In genomic region chr2:52424747-52425522, GRCm38 (mm10) we compare ENCODE assay signal across 8 mouse cellular contexts. TPM values are rescaled to one million over a fixed set of nuclear protein-coding genes. Genes with fewer than 3 reads are reported as not detected.
DNase-seq lines count a peak whose midpoint lies in the region; ATAC-seq lines count a peak whose summit lies in the region.

Gene Arl5a (minus strand): TSS chr2:52424901.

- under 1% methylated on average over 57 of the region's 57 CpGs for WGBS in heart, embryonic 14.5 days
- WGBS in liver, embryonic 13.5 days (ENCODE audit: insufficient replicate concordance) = under 1% methylated on average over 54 of the region's 57 CpGs
- under 1% methylated on average over 55 of the region's 57 CpGs for WGBS in stomach, embryonic 16.5 days

- H3K4me3 ChIP-seq in brown adipose tissue, adult 24 weeks (ENCODE audit: insufficient read depth, low read depth, low read length) = peak within 1 kb of the TSS; percentile 88
- H3K4me3 ChIP-seq in heart, embryonic 14.5 days (ENCODE audit: control insufficient read depth in 1 of 2, insufficient read depth in 1 of 2, low read depth in 1 of 2, low read length in 2 of 2) = peak within 1 kb of the TSS; percentile 97 to 100
- H3K4me3 ChIP-seq in liver, embryonic 13.5 days (replicated peaks) = peak within 1 kb of the TSS; percentile 96
- peak within 1 kb of the TSS; percentile 94 for H3K4me3 ChIP-seq in stomach, embryonic 16.5 days (replicated peaks; ENCODE audit: low read length)

- H3K27ac ChIP-seq in brown adipose tissue, adult 24 weeks (replicated peaks; ENCODE audit: low read depth, low read length) = peak within 1 kb of the TSS; percentile 78
- H3K27ac ChIP-seq in heart, embryonic 14.5 days (replicated peaks in 1 of 2; ENCODE audit: control insufficient read depth in 1 of 2, insufficient read depth in 1 of 2, low read depth in 2 of 2, low read length in 2 of 2) = peak within 1 kb of the TSS; percentile 88 to 90
- peak within 1 kb of the TSS; percentile 93 for H3K27ac ChIP-seq in liver, embryonic 13.5 days
- peak within 1 kb of the TSS; percentile 85 for H3K27ac ChIP-seq in stomach, embryonic 16.5 days (ENCODE audit: low read length)

- no peaks in the 10 kb centered on the region for H3K27me3 ChIP-seq in heart, embryonic 14.5 days (ENCODE audit: control insufficient read depth, insufficient read depth, low read length)
- H3K27me3 ChIP-seq in liver, embryonic 13.5 days = no peaks in the 10 kb centered on the region
- no peaks in the 10 kb centered on the region for H3K27me3 ChIP-seq in stomach, embryonic 16.5 days (ENCODE audit: control insufficient read depth, insufficient read depth, low read length)

- peak; percentile 96 for ATAC-seq in heart, embryonic 14.5 days (ENCODE audit: insufficient number of reproducible peaks, insufficient read depth, low FRiP score, low read depth)
- peak; percentile 92 for ATAC-seq in liver, embryonic 13.5 days (ENCODE audit: low read depth)
- peak; percentile 95 for ATAC-seq in stomach, embryonic 16.5 days (ENCODE audit: insufficient read depth, low FRiP score)

- H3K9me3 ChIP-seq in heart, embryonic 14.5 days (ENCODE audit: control insufficient read depth, low read length) = no peaks in the 10 kb centered on the region
- H3K9me3 ChIP-seq in liver, embryonic 13.5 days (replicated peaks) = no peaks in the 10 kb centered on the region
- no peaks in the 10 kb centered on the region for H3K9me3 ChIP-seq in stomach, embryonic 16.5 days (replicated peaks; ENCODE audit: control insufficient read depth, low read length)

- DNase-seq in CD4-positive helper T cell, adult 2 months (ENCODE audit: low read depth, low spot score) = peak; percentile 91
- peak; percentile 49 for DNase-seq in fibroblast of lung, adult 2 months (ENCODE audit: low read depth)
- DNase-seq in kidney, postnatal 14 days = peak; percentile 95
- peak; percentile 83 for DNase-seq in liver, embryonic 13.5 days
- DNase-seq in neural tube, embryonic 10.5 days (ENCODE audit: extremely low spot score, low spot score) = peak; percentile 97

- peaks cover 12% of the 10 kb centered on the region for H3K4me1 ChIP-seq in brown adipose tissue, adult 24 weeks (ENCODE audit: control insufficient read depth, insufficient read depth, insufficient read length, low read length)
- H3K4me1 ChIP-seq in heart, embryonic 14.5 days (ENCODE audit: control insufficient read depth in 2 of 2, insufficient read depth in 2 of 2, low read length in 2 of 2) = peaks cover 12 to 32% of the 10 kb centered on the region in 2 experiments
- peaks cover 50% of the 10 kb centered on the region for H3K4me1 ChIP-seq in liver, embryonic 13.5 days (replicated peaks)
- peaks cover 12% of the 10 kb centered on the region for H3K4me1 ChIP-seq in stomach, embryonic 16.5 days (ENCODE audit: control insufficient read depth, insufficient read depth, low read length)

- H3K4me2 ChIP-seq in heart, embryonic 14.5 days (ENCODE audit: low read length) = peak within 1 kb of the TSS; percentile 77
- H3K4me2 ChIP-seq in liver, embryonic 13.5 days = peak within 1 kb of the TSS; percentile 75
- peak within 1 kb of the TSS; percentile 80 for H3K4me2 ChIP-seq in stomach, embryonic 16.5 days (ENCODE audit: low read depth, low read length)

- no peaks in the 10 kb centered on the region for H3K36me3 ChIP-seq in heart, embryonic 14.5 days (ENCODE audit: control insufficient read depth, insufficient read depth, low read length)
- no peaks in the 10 kb centered on the region for H3K36me3 ChIP-seq in liver, embryonic 13.5 days
- H3K36me3 ChIP-seq in stomach, embryonic 16.5 days (ENCODE audit: control insufficient read depth, insufficient read depth, low read length) = no peaks in the 10 kb centered on the region

- peak within 1 kb of the TSS; percentile 98 for H3K9ac ChIP-seq in heart, embryonic 14.5 days (ENCODE audit: low read length)
- peak within 1 kb of the TSS; percentile 95 for H3K9ac ChIP-seq in liver, embryonic 13.5 days
- peak within 1 kb of the TSS; percentile 97 for H3K9ac ChIP-seq in stomach, embryonic 16.5 days (ENCODE audit: low read length)

RNA-seq across cellular contexts. Expression of gene Arl5a, which starts in this region (rescaled TPM):
- polyA plus RNA-seq in brown adipose tissue, adult 24 weeks (2012; ENCODE audit: insufficient read depth, insufficient read length, missing spikeins) = 29.5 and 36.8 TPM in 2 replicates
- 86.0 and 89.2 TPM in 2 replicates for polyA plus RNA-seq in heart, embryonic 14.5 days (2014; fragmentation: Nextera tagmentation; extraction: Ambion mirVana)
- 26.1 and 34.8 TPM in 2 replicates for polyA plus RNA-seq in liver, embryonic 13.5 days (2015; fragmentation: Nextera tagmentation; extraction: Ambion mirVana)
- polyA plus RNA-seq in stomach, embryonic 16.5 days (2015; fragmentation: Nextera tagmentation; extraction: Ambion mirVana) = 20.8 and 25.1 TPM in 2 replicates

Comparison
In these comparisons a context has a peak if more than half of its experiments do, and no peak if none do; other contexts are left out.
1. Peak in every context shown above with its lines: DNase-seq, ATAC-seq, H3K4me3 ChIP-seq and H3K27ac ChIP-seq.